Mouse (Mus musculus) heart, adult 8-10 months (tissue): Measurements from ENCODE around the gene Prdx2. TPM values are rescaled to one million over a fixed set of nuclear protein-coding genes. Genes with fewer than 3 reads are reported as not detected.

Experiments
- DNase-seq: peaks from one replicate; pipeline ENCODE4 v3.0.0; 2022; ENCODE audit warnings: low spot score
- microRNA-seq: library from miRNA; unstranded; fragments of <30 nt; microRNA quantifications from one replicate; pipeline ENCODE4 v1.2.0, GENCODE M21; 2022
- total RNA-seq, 4 experiments: library from RNA; stranded (reverse); gene quantifications; 2 replicates each; pipeline ENCODE4 v1.2.4; 2022

Gene Prdx2
- total RNA-seq, 4 experiments from 2014 or later, result 644 to 711 (median 676) TPM

DNA sequence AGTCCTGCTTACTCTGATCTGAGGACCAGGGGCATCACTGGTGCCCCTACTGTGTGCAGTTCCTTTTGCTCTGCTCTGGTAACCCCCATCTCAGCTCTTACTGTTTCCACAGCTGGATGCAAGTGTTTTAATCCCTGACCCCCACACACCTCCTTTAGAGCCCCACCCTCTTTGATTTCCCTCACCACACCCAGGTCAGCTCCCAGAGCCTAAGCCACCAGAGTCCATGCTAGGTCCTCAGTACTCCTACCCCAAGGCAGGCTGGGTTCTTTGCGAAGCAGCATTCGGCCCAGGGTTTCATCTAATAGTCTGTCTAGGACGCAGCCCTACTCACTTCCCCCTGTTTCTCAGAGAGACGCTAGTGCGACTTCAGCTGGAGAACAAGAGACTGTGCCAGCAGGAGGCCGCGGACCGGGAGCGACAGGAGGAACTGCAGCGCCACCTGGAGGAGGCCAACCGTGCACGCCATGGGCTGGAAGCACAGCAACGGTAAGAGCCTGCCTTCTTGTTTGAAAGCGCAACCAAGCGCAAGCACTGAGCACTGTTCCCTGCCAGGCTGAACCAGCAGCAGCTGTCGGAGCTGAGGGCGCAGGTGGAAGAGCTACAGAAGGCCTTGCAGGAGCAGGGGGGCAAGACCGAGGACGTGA lies 28.4 kb downstream of the Prdx2 start:
- DNase-seq, result peak; percentile 87

DNA sequence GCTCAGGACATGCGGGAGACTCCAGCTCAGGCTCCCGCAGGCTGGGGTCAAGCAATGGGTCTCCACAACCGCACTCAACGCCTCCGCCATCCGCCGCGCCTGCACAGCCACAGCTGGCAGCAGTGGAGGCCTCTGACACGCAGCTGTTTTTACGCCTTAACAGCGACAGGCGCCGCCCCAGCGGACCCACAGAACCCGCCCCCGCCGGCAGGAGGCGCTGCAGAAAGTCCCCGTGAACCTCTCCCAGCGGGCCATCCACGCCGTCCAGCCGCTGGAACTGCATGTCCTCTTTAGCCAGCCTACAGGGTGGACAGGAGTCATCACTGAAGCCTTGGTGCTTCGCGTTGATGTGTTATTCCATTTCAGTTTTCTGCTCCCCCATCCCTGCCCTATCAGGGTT lies 38.3 kb downstream of the Prdx2 start:
- DNase-seq, result no peak

DNA sequence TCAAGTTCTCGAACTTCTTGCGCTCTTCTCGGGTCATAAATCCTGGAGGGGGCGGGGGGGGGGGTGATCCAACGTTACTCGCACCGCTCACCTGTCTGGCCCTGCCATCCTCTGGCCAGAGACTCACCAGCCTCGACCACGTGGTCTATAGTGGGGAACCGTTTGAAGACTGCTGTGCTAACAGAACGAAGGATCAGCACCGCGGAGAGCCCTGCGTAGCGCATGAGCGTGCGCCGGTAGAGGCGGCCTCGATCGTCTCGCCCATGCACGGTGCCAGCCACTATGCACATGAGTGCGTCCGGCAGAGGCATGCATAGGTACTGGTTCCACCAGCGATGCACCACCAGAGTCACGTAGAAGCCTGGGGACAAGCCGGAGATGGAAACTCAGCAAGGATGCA lies 41.9 kb downstream of the Prdx2 start:
- DNase-seq, result no peak

DNA sequence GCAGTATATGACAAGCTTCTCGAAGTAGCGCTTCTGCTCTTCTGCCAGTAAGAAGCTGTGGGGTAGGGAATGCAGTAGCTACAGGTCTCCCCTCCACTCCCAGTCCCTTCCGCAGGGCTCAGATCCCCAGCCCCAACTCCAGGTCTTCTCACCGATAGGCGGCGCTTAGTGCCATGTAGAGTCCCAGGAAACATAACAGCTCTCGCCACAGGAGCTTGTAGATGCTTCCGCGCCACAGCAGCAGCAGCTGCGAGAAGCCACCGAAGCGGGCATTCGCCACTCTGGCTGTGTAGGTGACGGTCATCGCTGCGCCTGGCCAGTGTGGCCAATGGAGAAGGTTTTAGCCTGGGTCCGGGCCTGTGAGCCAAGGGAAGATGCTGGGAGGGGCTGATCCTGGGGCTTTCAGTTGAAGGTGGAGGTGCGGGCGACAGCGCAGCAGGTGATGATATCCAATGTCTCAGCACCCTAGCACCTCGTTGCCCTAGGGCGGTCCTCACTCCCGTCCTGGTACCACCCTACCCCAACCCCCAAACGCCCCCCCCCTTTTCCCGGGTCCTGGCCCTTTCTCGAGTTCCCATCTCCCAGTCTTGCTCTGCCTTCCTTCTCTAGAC lies 43.9 kb downstream of the Prdx2 start:
- DNase-seq, result no peak

DNA sequence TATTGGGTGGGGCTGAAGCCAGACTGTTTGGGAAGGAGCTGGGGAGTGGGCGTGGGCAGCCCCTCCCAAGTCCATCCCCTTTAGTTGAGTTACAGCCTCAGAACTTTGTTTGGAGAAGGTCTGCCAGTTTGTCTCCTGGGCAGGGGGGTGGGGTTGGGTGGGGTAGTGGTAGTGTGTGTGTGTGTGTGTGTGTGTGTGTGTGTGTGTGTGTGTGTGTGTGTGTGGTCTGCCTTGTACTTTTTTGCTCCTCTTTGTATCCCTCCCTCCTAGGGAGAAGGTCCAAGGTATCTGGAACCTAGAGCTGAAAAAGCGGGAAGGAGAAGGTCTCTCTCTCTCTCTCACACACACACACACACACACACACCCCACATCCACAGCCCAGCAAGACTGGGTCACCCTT lies 45.0 kb downstream of the Prdx2 start, which contains the start of gene Best2:
TSS of gene Best2 (minus strand) at position 101 of the 400 bp plus-strand sequence.
- DNase-seq, result no peak

DNA sequence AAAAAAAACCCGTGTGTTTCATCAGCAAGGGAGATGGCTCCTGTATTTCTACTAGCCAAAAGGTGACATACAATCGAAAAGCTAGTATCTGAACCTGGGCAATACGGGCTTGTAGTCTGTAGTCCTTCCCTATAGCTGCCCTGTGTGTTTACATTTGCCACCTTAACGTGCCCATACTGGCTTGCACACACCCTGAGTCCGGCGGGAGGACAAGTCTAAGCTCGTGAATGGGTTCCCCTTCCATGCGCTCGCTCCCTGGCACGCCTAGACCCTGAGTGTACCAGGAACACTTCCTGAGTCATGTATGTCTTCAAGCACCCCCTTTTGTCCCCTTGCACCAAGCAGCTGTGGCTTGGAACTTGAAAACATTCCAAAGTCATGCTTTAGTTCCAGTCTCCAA lies 47.3 kb downstream of the Prdx2 start:
- no peak for DNase-seq

DNA sequence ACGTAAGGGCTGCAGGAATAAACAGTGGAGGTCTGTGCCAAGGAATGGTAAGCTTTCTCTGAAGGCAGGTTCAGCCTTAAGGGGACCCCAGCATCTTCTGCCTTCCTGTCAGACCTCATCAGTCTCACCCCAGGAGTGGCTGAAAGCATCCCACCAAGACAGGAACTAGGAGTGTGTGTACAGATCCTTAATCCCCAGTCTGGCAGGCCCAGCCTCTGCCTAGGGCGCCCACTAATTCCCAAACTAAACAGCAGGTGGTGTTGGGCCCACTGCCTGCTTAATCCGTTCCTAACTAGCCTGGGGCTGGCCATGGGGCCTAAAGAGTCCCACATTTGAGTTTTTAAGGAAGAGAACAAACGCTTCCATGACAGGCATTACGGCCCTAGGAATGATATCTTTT lies 47.8 kb downstream of the Prdx2 start:
- no peak for DNase-seq

DNA sequence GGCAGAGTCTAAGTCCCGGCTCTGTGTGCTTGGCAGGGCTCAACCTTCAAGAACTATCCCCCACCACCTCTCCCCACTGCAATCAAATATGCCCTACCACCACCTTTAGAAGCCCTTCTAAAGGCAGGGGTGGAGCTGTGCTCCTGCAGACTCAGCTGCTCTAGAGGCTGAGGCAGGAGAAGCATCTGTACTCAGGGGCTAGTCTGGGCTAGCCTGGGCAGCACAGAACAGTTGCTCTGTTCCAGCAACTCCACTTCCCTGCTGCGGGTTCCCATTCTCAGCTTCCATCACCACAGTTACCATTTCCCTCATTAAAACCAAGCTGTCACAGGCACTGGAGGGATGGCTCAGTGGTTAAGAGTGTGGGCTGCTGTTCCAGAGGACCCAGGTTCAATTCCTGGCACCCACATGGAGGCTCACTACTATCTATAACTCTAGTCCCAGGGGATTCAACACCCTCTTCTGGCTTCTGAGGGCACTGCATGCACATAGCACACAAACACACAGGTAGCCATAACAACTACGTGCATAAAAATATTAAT lies 52.2 kb downstream of the Prdx2 start:
- no peak for DNase-seq

DNA sequence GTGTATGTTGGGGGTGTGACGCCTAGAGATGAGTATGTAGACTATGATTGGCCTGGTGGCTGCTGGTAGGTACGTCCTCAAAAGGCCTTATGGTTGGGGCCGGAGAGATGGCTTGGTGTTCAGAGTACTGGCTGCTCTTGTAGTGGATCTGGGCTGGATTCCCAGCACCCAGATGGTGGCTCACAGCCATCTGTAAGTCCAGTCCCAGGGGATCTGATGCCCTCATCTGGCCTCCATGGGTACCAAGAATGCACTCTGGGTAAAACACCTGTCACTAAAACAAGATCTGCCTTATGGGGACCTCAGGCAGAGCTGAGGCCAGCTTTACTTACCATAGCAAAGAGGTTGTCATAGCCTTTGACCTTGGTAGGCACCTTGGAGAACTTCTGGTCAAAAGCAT lies 54.5 kb downstream of the Prdx2 start:
- no peak for DNase-seq

Small RNA genes lying within 50 kb of the gene (microRNA-seq; reads per million reads assigned to microRNA genes)
- not detected for gene Gm24197

Other genes starting within 250 kb of the Prdx2 start
- under 1 TPM in 1 of 4 experiments, not detected in 3; 0.66 TPM for gene G430095P16Rik, start 246.6 kb upstream of the Prdx2 start, total RNA-seq
- gene Nfix, start 169.2 kb upstream of the Prdx2 start, total RNA-seq, result 100 to 1,000 TPM; 288 to 356 (median 295) TPM
- 10 to 100 TPM; 10.3 to 13.2 (median 12.0) TPM for gene Dand5, start 146.8 kb upstream of the Prdx2 start, total RNA-seq
- 10 to 100 TPM; 31.0 to 34.9 (median 33.1) TPM for gene Gadd45gip1, start 138.1 kb upstream of the Prdx2 start, total RNA-seq
- gene Rad23a, start 128.9 kb upstream of the Prdx2 start, total RNA-seq, result 10 to 100 TPM; 82.8 to 92.9 (median 89.3) TPM
- 100 to 1,000 TPM; 330 to 410 (median 343) TPM for gene Calr, start 122.7 kb upstream of the Prdx2 start, total RNA-seq
- 10 to 100 TPM; 19.9 to 24.6 (median 22.9) TPM for gene Farsa, start 112.6 kb upstream of the Prdx2 start, total RNA-seq
- gene Syce2, start 97.5 kb upstream of the Prdx2 start, total RNA-seq, result 1 to 10 TPM; 2.2 to 5.9 (median 4.1) TPM
- 10 to 100 TPM; 77.8 to 99.2 (median 86.0) TPM for gene Gcdh, start 75.7 kb upstream of the Prdx2 start, total RNA-seq
- gene Klf1, start 67.7 kb upstream of the Prdx2 start, total RNA-seq, result not detected
- 10 to 100 TPM in 3 of 4 experiments, 1 to 10 TPM in 1; 7.9 to 15.7 (median 12.3) TPM for gene Dnase2a, start 61.0 kb upstream of the Prdx2 start, total RNA-seq
- under 1 TPM; 0.06 to 0.19 (median 0.13) TPM for gene Mast1, start 32.2 kb upstream of the Prdx2 start, total RNA-seq
- not detected for gene Rtbdn, start 22.6 kb upstream of the Prdx2 start, total RNA-seq
- gene Gm49661, start 154 bp upstream of the Prdx2 start, total RNA-seq, result 1 to 10 TPM in 2 of 4 experiments, not detected in 2; 2.4 to 5.9 TPM
- gene Rnaseh2a, start 180 bp downstream of the Prdx2 start, total RNA-seq, result 10 to 100 TPM; 41.9 to 61.3 (median 55.0) TPM
- gene Junb, start 9.1 kb downstream of the Prdx2 start, total RNA-seq, result 10 to 100 TPM; 17.8 to 32.3 (median 23.9) TPM
- gene Hook2, start 21.0 kb downstream of the Prdx2 start, total RNA-seq, result 1 to 10 TPM; 1.9 to 3.5 (median 2.7) TPM
- not detected for gene Best2, start 44.9 kb downstream of the Prdx2 start, total RNA-seq
- gene Asna1, start 55.7 kb downstream of the Prdx2 start, total RNA-seq, result 10 to 100 TPM; 63.5 to 72.5 (median 65.4) TPM
- gene Trir, start 57.2 kb downstream of the Prdx2 start, total RNA-seq, result 10 to 100 TPM; 76.6 to 90.6 (median 78.6) TPM
- gene Tnpo2, start 67.3 kb downstream of the Prdx2 start, total RNA-seq, result 10 to 100 TPM; 29.6 to 32.4 (median 30.8) TPM
- 1 to 10 TPM; 2.9 to 4.0 (median 3.3) TPM for gene Fbxw9, start 90.5 kb downstream of the Prdx2 start, total RNA-seq
- not detected for gene Gm5741, start 98.4 kb downstream of the Prdx2 start, total RNA-seq
- 10 to 100 TPM; 32.7 to 36.4 (median 35.5) TPM for gene Dhps, start 102.2 kb downstream of the Prdx2 start, total RNA-seq
- gene Wdr83os, start 111.2 kb downstream of the Prdx2 start, total RNA-seq, result 10 to 100 TPM; 40.8 to 45.3 (median 43.6) TPM
- 10 to 100 TPM; 26.6 to 32.4 (median 30.0) TPM for gene Wdr83, start 111.7 kb downstream of the Prdx2 start, total RNA-seq
- 10 to 100 TPM; 21.9 to 36.3 (median 26.3) TPM for gene Man2b1, start 113.7 kb downstream of the Prdx2 start, total RNA-seq
- 1 to 10 TPM; 2.1 to 3.0 (median 2.7) TPM for gene Zfp791, start 153.5 kb downstream of the Prdx2 start, total RNA-seq
- not detected for gene Cks1brt, start 182.3 kb downstream of the Prdx2 start, total RNA-seq